Mouse (Mus musculus) MEL (cell line): ENCODE data around the gene Vtn.

Experiments
- CTCF ChIP-seq, 3 experiments: IDR thresholded peaks in 2 of 3; conservative IDR thresholded peaks in 1 of 3; 2 replicates each; pipeline ENCODE4 v1.5.1; 2011 to 2012; ENCODE audit warnings: low read length in 3 of 3, low read depth in 2 of 3, mild to moderate bottlenecking in 2 of 3, improper control_type of control experiment in 1 of 3, inconsistent platforms in 1 of 3, mixed read lengths in 1 of 3, moderate library complexity in 1 of 3; ENCODE audit not compliant: control insufficient read depth in 1 of 3, insufficient read depth in 1 of 3, poor library complexity in 1 of 3, severe bottlenecking in 1 of 3
- POLR2A ChIP-seq, 2 experiments: IDR thresholded peaks; 2 replicates each; pipeline ENCODE4 v1.6.1; 2011 to 2012; ENCODE audit warnings: low read length in 2 of 2, mild to moderate bottlenecking in 2 of 2, control low read depth in 1 of 2, improper control_type of control experiment in 1 of 2, low read depth in 1 of 2, moderate library complexity in 1 of 2; ENCODE audit not compliant: control insufficient read depth in 1 of 2, insufficient read depth in 1 of 2, poor library complexity in 1 of 2
- RCOR1 ChIP-seq: IDR thresholded peaks from 2 replicates; pipeline ENCODE4 v1.6.1; 2012; ENCODE audit warnings: low read depth, mild to moderate bottlenecking, inconsistent platforms, low read length, improper control_type of control experiment
- TAL1 ChIP-seq: IDR thresholded peaks from 2 replicates; pipeline ENCODE4 v1.6.1; 2012; ENCODE audit warnings: mild to moderate bottlenecking, inconsistent platforms, low read length, moderate library complexity, mixed read lengths
- USF1 ChIP-seq: IDR thresholded peaks from 2 replicates; pipeline ENCODE4 v1.6.1; 2014; ENCODE audit warnings: low read depth, mild to moderate bottlenecking, inconsistent platforms, low read length, improper control_type of control experiment, moderate library complexity
- USF2 ChIP-seq, 2 experiments: IDR thresholded peaks; 2 replicates each; pipeline ENCODE4 v1.6.1; 2011 to 2012; ENCODE audit warnings: improper control_type of control experiment in 2 of 2, low read length in 2 of 2, borderline replicate concordance in 1 of 2, inconsistent platforms in 1 of 2, low read depth in 1 of 2, mild to moderate bottlenecking in 1 of 2; ENCODE audit not compliant: insufficient read depth in 1 of 2

- TF ChIP-seq TAL1 = no peak
- no peak for TF ChIP-seq CTCF (IDR thresholded peaks at IDR 0.05 in 2 of 3, conservative IDR thresholded peaks at IDR 0.05 in 1 of 3; ENCODE audit: control insufficient read depth in 1 of 3, insufficient read depth in 1 of 3, low read depth in 2 of 3, low read length in 3 of 3, poor library complexity in 1 of 3, severe bottlenecking in 1 of 3)
- no peak for TF ChIP-seq POLR2A (IDR thresholded peaks at IDR 0.05; ENCODE audit: control insufficient read depth in 1 of 2, insufficient read depth in 1 of 2, low read depth in 1 of 2, low read length in 2 of 2, poor library complexity in 1 of 2)
- TF ChIP-seq USF2 (IDR thresholded peaks at IDR 0.05; ENCODE audit: borderline replicate concordance in 1 of 2, insufficient read depth in 1 of 2, low read depth in 1 of 2, low read length in 2 of 2) = no peak
- no peak for TF ChIP-seq RCOR1
- no peak for TF ChIP-seq USF1
Observed at GRCm38 (mm10) chr11:78518931-78519330, 20.0 kb downstream of the Vtn start.
